Mouse (Mus musculus) brain, embryonic 14.5 days (tissue): ENCODE data around the gene Dcst1.

Experiments used
- CTCF ChIP-seq: fragments of 200-500 bp; IDR thresholded peaks from 2 replicates; pipeline ENCODE4 v1.5.1; 2012; ENCODE audit warnings: inconsistent platforms, mild to moderate bottlenecking, moderate library complexity, borderline replicate concordance; ENCODE audit not compliant: insufficient read depth, insufficient read length; ENCODE audit errors: extremely low read depth
- POLR2A ChIP-seq: fragments of 200-500 bp; IDR thresholded peaks from 2 replicates; pipeline ENCODE4 v1.6.1; 2012; ENCODE audit warnings: mild to moderate bottlenecking, inconsistent platforms, borderline replicate concordance; ENCODE audit not compliant: poor library complexity, insufficient read depth, insufficient read length, severe bottlenecking; ENCODE audit errors: extremely low read depth

- no peak for TF ChIP-seq POLR2A
- TF ChIP-seq CTCF: no peak
These were observed 4.8 kb downstream of the Dcst1 start for GRCm38 (mm10) chr3:89360237-89360636.
